ENCODE assay signal across 10 mouse cellular contexts in genomic region chr11:121517687-121518465, GRCm38 (mm10). TPM values are rescaled to one million over a fixed set of nuclear protein-coding genes. Genes with fewer than 3 reads are reported as not detected.
DNase-seq lines count a peak whose midpoint lies in the region; ATAC-seq and TF ChIP-seq lines count a peak whose summit lies in the region.
"Had no signal": no experiment of that assay in that cellular context is flagged by ENCODE, and none has a peak within 500 bp of the region (broad histone marks: within the 10 kb centered on the region; RNA-seq: fewer than 3 reads in every experiment).

No protein-coding gene starts in this region.

- H3K79me2 ChIP-seq in heart, adult 2 months (replicated peaks; ENCODE audit: control insufficient read depth, insufficient read depth, low read length): no peaks in the 10 kb centered on the region

- 71% methylated on average over 17 of the region's 17 CpGs for WGBS in heart, adult 2 months
- WGBS in heart, embryonic 12.5 days: 72% methylated on average over 17 of the region's 17 CpGs
- 58% methylated on average over 17 of the region's 17 CpGs for WGBS in heart, embryonic 14.5 days

- H3K36me3 ChIP-seq in heart, adult 2 months (ENCODE audit: control insufficient read depth, insufficient read depth, low read length): no peaks in the 10 kb centered on the region
- H3K36me3 ChIP-seq in heart, embryonic 12.5 days: no peaks in the 10 kb centered on the region
- no peaks in the 10 kb centered on the region for H3K36me3 ChIP-seq in heart, embryonic 14.5 days (ENCODE audit: control insufficient read depth, insufficient read depth, low read length)

- no peaks in the 10 kb centered on the region for H3K4me1 ChIP-seq in heart, adult 2 months (ENCODE audit: control insufficient read depth, insufficient read depth, low read length)
- peaks cover 24% of the 10 kb centered on the region for H3K4me1 ChIP-seq in heart, embryonic 12.5 days (replicated peaks)
- H3K4me1 ChIP-seq in heart, embryonic 14.5 days (ENCODE audit: control insufficient read depth in 2 of 2, insufficient read depth in 2 of 2, low read length in 2 of 2): peaks cover 2 to 12% of the 10 kb centered on the region in 2 experiments; a peak in 3 of 4 replicates

- H3K4me3 ChIP-seq in heart, adult 2 months: no peak overlapping the region
- H3K4me3 ChIP-seq in heart, embryonic 12.5 days: no peak overlapping the region
- H3K4me3 ChIP-seq in heart, embryonic 14.5 days (ENCODE audit: control insufficient read depth in 1 of 2, insufficient read depth in 1 of 2, low read depth in 1 of 2, low read length in 2 of 2): no peak overlapping the region

- ATAC-seq in heart, embryonic 12.5 days (ENCODE audit: insufficient number of reproducible peaks, low FRiP score): no peak
- ATAC-seq in heart, embryonic 14.5 days (ENCODE audit: insufficient number of reproducible peaks, insufficient read depth, low FRiP score, low read depth): no peak
- ATAC-seq: forebrain, postnatal 0 days had no signal

- no peak overlapping the region for H3K4me2 ChIP-seq in heart, embryonic 12.5 days
- H3K4me2 ChIP-seq in heart, embryonic 14.5 days (ENCODE audit: low read length): peak overlapping the region; percentile 23; the same call in 1 of the 2 replicates

- H3K27me3 ChIP-seq in heart, adult 2 months (ENCODE audit: control insufficient read depth, insufficient read depth, low read length): no peaks in the 10 kb centered on the region
- H3K27me3 ChIP-seq in heart, embryonic 12.5 days (replicated peaks): no peaks in the 10 kb centered on the region
- no peaks in the 10 kb centered on the region for H3K27me3 ChIP-seq in heart, embryonic 14.5 days (ENCODE audit: control insufficient read depth, insufficient read depth, low read length)

- DNase-seq in heart, adult 2 months: peak; percentile 37 to 59
- DNase-seq in adrenal gland, adult 8-10 months: peak; percentile 42
- peak; percentile 51 for DNase-seq in lung, postnatal 25 days (ENCODE audit: low spot score)
- DNase-seq in retina, postnatal 1 day: no peak
- DNase-seq in layer of hippocampus, adult 8-10 months (ENCODE audit: low spot score in 2 of 2): no peak
- DNase-seq in layer of hippocampus, postnatal 10 days (ENCODE audit: low spot score in 2 of 2): no peak
- DNase-seq: cerebellum, postnatal 14 days; forebrain, postnatal 0 days had no signal

- H3K27ac ChIP-seq in heart, adult 2 months: no peak overlapping the region
- H3K27ac ChIP-seq in heart, embryonic 12.5 days (ENCODE audit: poor library complexity, severe bottlenecking): no peak overlapping the region
- H3K27ac ChIP-seq in heart, embryonic 14.5 days (replicated peaks in 1 of 2; ENCODE audit: control insufficient read depth in 1 of 2, insufficient read depth in 1 of 2, low read depth in 2 of 2, low read length in 2 of 2): no peak overlapping the region

- H3K9ac ChIP-seq in heart, adult 2 months (ENCODE audit: low read depth, low read length): no peak overlapping the region
- H3K9ac ChIP-seq in heart, embryonic 12.5 days: no peak overlapping the region
- H3K9ac ChIP-seq in heart, embryonic 14.5 days (ENCODE audit: low read length): no peak overlapping the region
- H3K9ac ChIP-seq: forebrain, postnatal 0 days had no signal

- TF ChIP-seq POLR2A in heart, adult 2 months (IDR thresholded peaks at IDR 0.05; ENCODE audit: insufficient read depth, low read depth, low read length): no peak

- TF ChIP-seq CTCF in heart, adult 2 months (IDR thresholded peaks at IDR 0.05): 0 out of 2 replicates have a peak, but pooled peaks have one; percentile 5

- intact Hi-C loops in heart, adult 2 months (cut with DNase I): no loop called here

- H3K9me3 ChIP-seq in heart, embryonic 12.5 days (replicated peaks): no peaks in the 10 kb centered on the region
- no peaks in the 10 kb centered on the region for H3K9me3 ChIP-seq in heart, embryonic 14.5 days (ENCODE audit: control insufficient read depth, low read length)

- no peak for TF ChIP-seq EP300 in heart, adult 2 months (IDR thresholded peaks at IDR 0.05; ENCODE audit: insufficient read depth, low read depth, low read length)

RNA-seq across cellular contexts. Expression of gene Zfp750, which starts 1.3 kb away (rescaled TPM):
- total RNA-seq in heart, adult 2 months (2021): under 1 TPM; 0.09 to 0.21 TPM
- 0.09 and 0.14 TPM in 2 replicates for polyA plus RNA-seq in heart, adult 2 months (2012; rRNA removed)
- polyA plus RNA-seq in heart, embryonic 12.5 days (2016; fragmentation: Nextera tagmentation; extraction: Ambion mirVana): 0.14 and 0.28 TPM in 2 replicates
- under 1 TPM in 2 of 4 experiments, not detected in 2; 0.59 to 0.73 TPM for total RNA-seq in adrenal gland, adult 8-10 months (2022)
- polyA plus RNA-seq in heart, embryonic 14.5 days (2014; fragmentation: Nextera tagmentation; extraction: Ambion mirVana): 0.19 TPM in 1 of 2 replicates, not detected in the other
- under 1 TPM in 3 of 4 experiments, not detected in 1; 0.14 to 0.37 (median 0.16) TPM for total RNA-seq in layer of hippocampus, adult 8-10 months (2022)
- not detected for total RNA-seq in layer of hippocampus, postnatal 10 days (2021)

Comparison
In these comparisons a context has a peak if more than half of its experiments do, and no peak if none do; other contexts are left out.
1. DNase-seq: peak in heart, adult 2 months (2 of 2), adrenal gland, adult 8-10 months (single experiment) and lung, postnatal 25 days (single experiment); none in retina, postnatal 1 day (single experiment), layer of hippocampus, adult 8-10 months (0 of 2) and layer of hippocampus, postnatal 10 days (0 of 2).